Mouse (Mus musculus) kidney, postnatal 36 days (tissue): ENCODE measurements around the gene Wdhd1.
"Not testable (repeated sequence)": the region's sequence is repeated elsewhere in the genome, so short reads cannot be mapped to it uniquely, and the experiment has no call there.

Source experiments
- DNase-seq, 2 experiments: peaks; one replicate each; pipeline ENCODE4 v3.0.0; 2021 to 2022; ENCODE audit warnings: mixed read lengths in 2 of 2

Wdhd1 gene

GRCm38 (mm10) chr14:47276637-47277393, at the start of gene Wdhd1, which contains the start of gene Socs4:
Wdhd1 (minus strand) TSS chr14:47276857.
Socs4 (plus strand) TSS chr14:47276931.
- peak; percentile 95 to 97 for DNase-seq

GRCm38 (mm10) chr14:47325965-47326761, 49.5 kb upstream of the Wdhd1 start:
- DNase-seq: no peak

- not testable (repeated sequence) for DNase-seq
These were observed 44.9 kb upstream of the Wdhd1 start for GRCm38 (mm10) chr14:47321581-47321980.

GRCm38 (mm10) chr14:47319362-47319761, 42.7 kb upstream of the Wdhd1 start:
- DNase-seq: no peak

GRCm38 (mm10) chr14:47310342-47311181, 33.9 kb upstream of the Wdhd1 start:
- no peak for DNase-seq

- no peak for DNase-seq
These were observed 32.4 kb upstream of the Wdhd1 start for GRCm38 (mm10) chr14:47309061-47309460.

- no peak for DNase-seq
These were observed 31.0 kb upstream of the Wdhd1 start for GRCm38 (mm10) chr14:47307669-47308068.

- DNase-seq: no peak
These were observed 29.3 kb upstream of the Wdhd1 start for GRCm38 (mm10) chr14:47305933-47306332.

- DNase-seq: no peak
These were observed 28.3 kb upstream of the Wdhd1 start for GRCm38 (mm10) chr14:47304814-47305405.

- no peak for DNase-seq
These were observed 26.4 kb upstream of the Wdhd1 start for GRCm38 (mm10) chr14:47302885-47303680.

GRCm38 (mm10) chr14:47298819-47299261, 22.2 kb upstream of the Wdhd1 start:
- DNase-seq: peak in 1 of 2 experiments; percentile 54

- DNase-seq: peak in 1 of 2 experiments; percentile 46
These were observed 21.7 kb upstream of the Wdhd1 start for GRCm38 (mm10) chr14:47298408-47298792.

GRCm38 (mm10) chr14:47297785-47298407, 21.2 kb upstream of the Wdhd1 start, which contains the start of gene Mapk1ip1l:
Mapk1ip1l (plus strand) TSS chr14:47298266.
- DNase-seq: peak; percentile 87 to 95

- peak; percentile 32 to 44 for DNase-seq
These were observed 19.6 kb upstream of the Wdhd1 start for GRCm38 (mm10) chr14:47296232-47296631.

GRCm38 (mm10) chr14:47294136-47294535, 17.5 kb upstream of the Wdhd1 start:
- no peak for DNase-seq

GRCm38 (mm10) chr14:47291772-47292171, 15.1 kb upstream of the Wdhd1 start:
- DNase-seq: no peak

GRCm38 (mm10) chr14:47287021-47287420, 10.4 kb upstream of the Wdhd1 start:
- no peak for DNase-seq

- no peak for DNase-seq
These were observed 9.6 kb upstream of the Wdhd1 start for GRCm38 (mm10) chr14:47286215-47286614.

- no peak for DNase-seq
These were observed 8.6 kb upstream of the Wdhd1 start for GRCm38 (mm10) chr14:47285271-47285670.

- DNase-seq: no peak
These were observed 6.9 kb upstream of the Wdhd1 start for GRCm38 (mm10) chr14:47283568-47283967.

GRCm38 (mm10) chr14:47281535-47281934, 4.9 kb upstream of the Wdhd1 start:
- no peak for DNase-seq
